Mouse (Mus musculus) liver, adult 2 months (tissue): ENCODE measurements around the gene Wdr82. TPM values are rescaled to one million over a fixed set of nuclear protein-coding genes. Genes with fewer than 3 reads are reported as not detected.

Experiments
- DNase-seq: peaks from one replicate; pipeline ENCODE4 v3.0.0-alpha.2; 2011; ENCODE audit warnings: low read depth, low spot score; ENCODE audit errors: extremely low read depth
- H3K27ac ChIP-seq: fragments of 200-500 bp; replicated peaks from 2 replicates; pipeline ENCODE4 v1.5.1; 2012; ENCODE audit warnings: low read depth, mild to moderate bottlenecking, control low read depth, inconsistent platforms, low read length; ENCODE audit not compliant: insufficient read depth
- H3K27me3 ChIP-seq: fragments of 200-500 bp; 2 replicates; pipeline ENCODE4 v1.6.1; 2012; ENCODE audit warnings: mild to moderate bottlenecking, moderate library complexity, low read length, inconsistent platforms; ENCODE audit not compliant: control insufficient read depth, insufficient read depth
- H3K36me3 ChIP-seq: fragments of 200-500 bp; 2 replicates; pipeline ENCODE4 v1.6.1; 2012; ENCODE audit warnings: low read length, inconsistent platforms; ENCODE audit not compliant: control insufficient read depth, insufficient read depth
- H3K4me1 ChIP-seq: fragments of 200-500 bp; 2 replicates; pipeline ENCODE4 v1.6.1; 2011; ENCODE audit warnings: low read length; ENCODE audit not compliant: control insufficient read depth, insufficient read depth
- H3K4me3 ChIP-seq: fragments of 200-500 bp; 2 replicates; pipeline ENCODE4 v1.5.1; 2011; ENCODE audit warnings: low read depth, mild to moderate bottlenecking, control low read depth, low read length, moderate library complexity; ENCODE audit not compliant: insufficient read depth
- H3K79me2 ChIP-seq: fragments of 200-500 bp; 2 replicates; pipeline ENCODE4 v1.6.1; 2012; ENCODE audit warnings: inconsistent platforms, mild to moderate bottlenecking, low read length, moderate library complexity; ENCODE audit not compliant: control insufficient read depth, insufficient read depth
- H3K9ac ChIP-seq: fragments of 200-500 bp; 2 replicates; pipeline ENCODE4 v1.6.1; 2012; ENCODE audit warnings: low read depth, mild to moderate bottlenecking, control low read depth, inconsistent platforms, low read length
- CTCF ChIP-seq: fragments of 200-500 bp; IDR thresholded peaks from 2 replicates; pipeline ENCODE4 v1.5.1; 2011; ENCODE audit warnings: low read depth, low read length, control low read depth
- POLR2A ChIP-seq: fragments of 200-500 bp; IDR thresholded peaks from 2 replicates; pipeline ENCODE4 v1.6.1; 2011; ENCODE audit warnings: low read length, control low read depth; ENCODE audit not compliant: insufficient read depth; ENCODE audit errors: extremely low read depth
- WGBS: fragments of 180-500 bp; shearing (Covaris S2); methylation state at CpG from one replicate; pipeline ENCODE4 v1.1.7; 2018; 5-methylcytosine and 5-hydroxymethylcytosine counted together
- polyA plus RNA-seq: library from polyadenylated mRNA; depleted of rRNA; stranded (reverse); fragments of >200 nt; gene quantifications from 2 replicates; pipeline ENCODE4 v1.2.3, GENCODE M21; 2012
- total RNA-seq: library from RNA; depleted of rRNA; stranded (reverse); fragments of >200 nt; gene quantifications from 2 replicates; pipeline ENCODE4 v1.2.3, GENCODE M21; 2014

The Wdr82 gene
- total and polyA plus RNA-seq, 2 experiments = 23.6 to 36.3 TPM

DNA sequence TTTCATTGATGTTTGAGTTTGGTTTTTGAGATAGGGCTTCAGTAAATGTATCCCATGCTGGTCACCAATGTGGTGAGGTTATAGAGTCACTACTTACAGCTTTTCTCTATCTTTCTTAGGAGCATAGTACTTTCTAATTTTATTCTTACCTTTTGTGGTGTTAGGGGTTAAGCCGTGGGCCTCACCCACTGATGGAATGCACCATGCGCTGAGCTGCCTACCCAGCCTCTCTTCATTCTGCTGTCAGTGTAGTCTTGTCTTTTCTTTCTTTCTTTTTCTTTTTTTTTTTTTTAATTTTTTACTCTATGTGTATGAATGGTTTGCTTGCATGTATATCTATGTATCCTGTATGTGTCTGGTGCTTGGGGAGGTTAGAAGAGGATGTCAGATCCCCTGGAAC lies 8.7 kb downstream of the Wdr82 start:
- DNase-seq = no peak
- Histone ChIP-seq H3K27me3 (no peaks in the 10 kb centered on the region), H3K79me2 (peaks cover 20% of the 10 kb centered on the region), H3K4me1 (peaks cover 2% of the 10 kb centered on the region), H3K36me3 (peaks cover 73% of the 10 kb centered on the region), H3K27ac (no peak overlapping the region), H3K4me3 (no peak overlapping the region), H3K9ac (no peak overlapping the region)
- no peak for TF ChIP-seq POLR2A
- no peak for TF ChIP-seq CTCF
- 85% methylated on average over 2 of the region's 2 CpGs for WGBS

DNA sequence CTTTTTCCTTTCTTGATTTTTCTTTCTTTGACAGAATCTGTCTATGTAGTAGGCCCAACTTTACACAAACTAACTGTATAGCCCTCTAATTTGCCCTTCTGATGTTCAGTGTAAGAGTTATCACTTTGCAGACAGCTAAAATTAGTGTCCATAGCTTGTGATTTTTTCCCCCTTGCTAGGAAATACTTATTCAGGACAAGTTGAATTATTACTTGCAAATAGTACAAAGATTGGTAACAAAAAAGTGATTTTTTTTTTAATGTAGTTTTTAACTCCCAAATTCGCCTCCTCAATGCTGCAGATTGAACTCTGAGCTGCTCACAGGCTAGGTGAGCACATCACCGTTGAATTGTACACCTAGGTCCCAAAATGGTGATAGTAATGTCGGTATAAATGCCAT lies 9.2 kb downstream of the Wdr82 start:
- Histone ChIP-seq H3K27me3 (no peaks in the 10 kb centered on the region), H3K9ac (no peak overlapping the region), H3K36me3 (peaks cover 78% of the 10 kb centered on the region), H3K79me2 (peaks cover 17% of the 10 kb centered on the region), H3K27ac (no peak overlapping the region), H3K4me3 (no peak overlapping the region), H3K4me1 (no peaks in the 10 kb centered on the region; the same call in 1 of the 2 replicates)
- no peak for DNase-seq
- no peak for TF ChIP-seq CTCF
- TF ChIP-seq POLR2A = no peak
- WGBS = 90% methylated on average over 3 of the region's 3 CpGs

DNA sequence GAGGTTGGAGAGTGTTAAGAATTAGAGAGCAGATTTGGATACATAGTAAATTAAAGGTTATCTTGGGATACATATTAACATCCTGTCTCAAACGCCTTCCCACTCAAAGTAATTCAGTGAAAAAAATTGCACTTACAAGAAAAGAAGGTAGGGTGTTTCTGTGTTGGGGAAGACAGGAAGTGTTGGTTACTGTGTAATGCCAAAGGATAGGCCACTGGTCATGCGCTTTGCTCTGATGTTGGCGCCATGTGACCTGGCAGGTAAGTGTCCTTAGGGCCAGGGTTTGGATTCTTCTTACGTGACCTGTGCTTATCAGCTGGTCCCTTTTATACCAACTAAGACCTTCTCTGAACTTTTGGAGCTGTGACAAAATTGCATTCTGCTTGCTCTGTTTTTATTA lies 11.4 kb downstream of the Wdr82 start:
- H3K36me3 ChIP-seq = peaks cover 89% of the 10 kb centered on the region
- DNase-seq = peak; percentile 43
- no peaks in the 10 kb centered on the region for H3K27me3 ChIP-seq
- TF ChIP-seq POLR2A = no peak
- no peak for TF ChIP-seq CTCF
- no peaks in the 10 kb centered on the region; the same call in 1 of the 2 replicates for H3K4me1 ChIP-seq
- H3K9ac ChIP-seq = no peak overlapping the region
- H3K79me2 ChIP-seq = peaks cover 10% of the 10 kb centered on the region
- 39% methylated on average over 4 of the region's 4 CpGs for WGBS
- no peak overlapping the region for H3K27ac ChIP-seq
- no peak overlapping the region for H3K4me3 ChIP-seq

DNA sequence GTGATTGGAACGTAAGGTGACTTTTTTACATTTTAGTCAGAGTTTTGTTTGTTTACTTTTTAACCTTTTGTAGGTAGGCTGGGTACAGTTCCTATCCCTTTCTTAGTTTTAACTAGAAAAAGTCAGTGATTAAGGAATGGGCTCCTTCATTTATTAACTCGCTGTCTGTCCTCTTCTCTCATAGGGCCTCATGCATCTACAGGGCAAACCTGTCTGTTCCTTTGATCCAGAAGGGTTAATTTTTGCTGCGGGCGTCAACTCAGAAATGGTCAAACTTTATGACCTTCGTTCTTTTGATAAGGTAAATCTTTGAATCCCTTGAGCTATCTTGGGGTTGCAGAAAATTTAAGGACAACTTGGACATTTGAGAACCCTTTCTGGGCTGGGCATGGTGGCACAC lies 13.3 kb downstream of the Wdr82 start:
- no peak for DNase-seq

DNA sequence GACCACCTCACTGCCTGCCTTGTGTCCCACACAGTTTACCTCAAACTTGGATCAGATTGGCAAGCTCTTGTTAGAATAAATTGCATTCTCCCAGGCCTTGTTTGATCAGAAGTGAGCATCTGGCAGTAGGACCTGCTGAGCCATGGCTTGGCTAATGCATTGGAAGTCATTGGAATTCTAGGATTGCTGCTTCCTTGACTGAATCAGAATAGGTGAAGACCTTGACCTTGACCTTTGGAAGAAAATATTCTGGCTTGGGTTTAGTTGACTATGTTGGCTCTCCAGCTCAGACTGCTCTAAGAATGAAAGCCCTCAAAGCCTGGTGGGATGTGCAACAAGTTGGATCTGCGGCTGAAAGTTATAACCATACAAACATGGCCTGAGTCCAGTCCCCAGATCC lies 20.6 kb downstream of the Wdr82 start:
- Histone ChIP-seq H3K9ac (no peak overlapping the region), H3K27ac (no peak overlapping the region), H3K79me2 (no peaks in the 10 kb centered on the region), H3K27me3 (no peaks in the 10 kb centered on the region), H3K36me3 (peaks cover 51% of the 10 kb centered on the region), H3K4me1 (peaks cover 13% of the 10 kb centered on the region), H3K4me3 (no peak overlapping the region)
- no peak for DNase-seq
- WGBS = 96% methylated on average over 1 of the region's 1 CpGs
- TF ChIP-seq POLR2A (no peak), CTCF (no peak)

More for the DNA sequence above, 13.3 kb downstream of the Wdr82 start:
- Histone ChIP-seq H3K4me1 (no peaks in the 10 kb centered on the region), H3K4me3 (no peak overlapping the region), H3K36me3 (peaks cover 93% of the 10 kb centered on the region), H3K9ac (no peak overlapping the region), H3K79me2 (peaks cover 4% of the 10 kb centered on the region; the same call in 1 of the 2 replicates), H3K27ac (no peak overlapping the region), H3K27me3 (no peaks in the 10 kb centered on the region)
- 86% methylated on average over 5 of the region's 5 CpGs for WGBS
- no peak for TF ChIP-seq POLR2A
- TF ChIP-seq CTCF = no peak

DNA sequence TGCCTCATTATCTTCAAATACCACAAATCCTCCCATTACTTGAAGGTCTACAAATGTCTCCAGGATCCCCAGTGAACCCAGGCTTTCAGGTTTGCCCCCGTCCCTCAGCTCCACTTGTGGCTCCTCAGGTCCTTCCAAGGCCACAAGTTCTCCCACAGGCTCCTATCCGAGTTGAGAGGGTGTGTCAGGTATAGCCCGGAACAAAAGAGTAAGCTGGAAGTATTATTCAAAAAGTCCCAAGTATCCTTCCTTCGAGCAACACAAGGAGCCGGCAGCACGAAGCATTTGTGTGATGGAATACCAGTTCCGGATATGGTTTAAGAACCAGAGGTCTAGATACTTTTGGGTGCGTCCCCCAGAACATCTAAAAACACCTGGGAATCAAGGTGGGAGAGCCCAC lies 21.3 kb downstream of the Wdr82 start:
- WGBS = 96% methylated on average over 8 of the region's 8 CpGs
- TF ChIP-seq CTCF = no peak
- no peak for TF ChIP-seq POLR2A
- DNase-seq = no peak

More for the DNA sequence above, 21.3 kb downstream of the Wdr82 start:
- Histone ChIP-seq H3K4me3 (no peak overlapping the region), H3K27me3 (no peaks in the 10 kb centered on the region), H3K9ac (no peak overlapping the region), H3K4me1 (peaks cover 13% of the 10 kb centered on the region), H3K79me2 (no peaks in the 10 kb centered on the region), H3K27ac (no peak overlapping the region), H3K36me3 (peaks cover 44% of the 10 kb centered on the region)
